Mouse (Mus musculus) liver, embryonic 12.5 days (tissue): ENCODE measurements at regions not wholly inside any gene's neighbourhood (a gene's known extent, or its start where the extent isn't known, plus 50 kb on each side); places are given as distances from the start of the nearest gene placed in this dataset.
A peak's percentile ranks its signal among the peaks of the same experiment; 100 is the strongest.

Experiments
- ATAC-seq: fragments of 200-750 bp; cut with Nextera tagmentation; 2 replicates; pipeline ENCODE4 v1.8.0; 2017; ENCODE audit warnings: moderate number of reproducible peaks, mild to moderate bottlenecking, moderate library complexity
- H3K27ac ChIP-seq: fragments of 300-500 bp; sonication (generic); 2 replicates; pipeline ENCODE4 v1.5.1; 2016; ENCODE audit warnings: mild to moderate bottlenecking
- H3K27me3 ChIP-seq: fragments of 300-500 bp; sonication (generic); replicated peaks from 2 replicates; pipeline ENCODE4 v1.6.1; 2016; ENCODE audit warnings: mild to moderate bottlenecking, moderate library complexity
- H3K36me3 ChIP-seq: fragments of 300-500 bp; sonication (generic); 2 replicates; pipeline ENCODE4 v1.6.1; 2016; ENCODE audit warnings: mild to moderate bottlenecking, moderate library complexity
- H3K4me1 ChIP-seq: fragments of 300-500 bp; sonication (generic); 2 replicates; pipeline ENCODE4 v1.6.1; 2016
- H3K4me2 ChIP-seq: fragments of 300-500 bp; sonication (generic); 2 replicates; pipeline ENCODE4 v1.6.1; 2016; ENCODE audit warnings: mild to moderate bottlenecking, moderate library complexity
- H3K4me3 ChIP-seq: fragments of 300-500 bp; sonication (generic); 2 replicates; pipeline ENCODE4 v1.5.1; 2016; ENCODE audit warnings: mild to moderate bottlenecking, moderate library complexity
- H3K9ac ChIP-seq: fragments of 300-500 bp; sonication (generic); 2 replicates; pipeline ENCODE4 v1.6.1; 2016; ENCODE audit warnings: mild to moderate bottlenecking, moderate library complexity
- H3K9me3 ChIP-seq: fragments of 300-500 bp; sonication (generic); replicated peaks from 2 replicates; pipeline ENCODE4 v1.6.1; 2016; ENCODE audit warnings: mild to moderate bottlenecking, moderate library complexity
- WGBS: fragments of 180-500 bp; shearing (Covaris S2); methylation state at CpG from one replicate; pipeline ENCODE4 v1.1.7; 2016; ENCODE audit not compliant: insufficient replicate concordance; 5-methylcytosine and 5-hydroxymethylcytosine counted together

- H3K4me3 ChIP-seq: no peak overlapping the region
- no peaks in the 10 kb centered on the region for H3K36me3 ChIP-seq
- no peaks in the 10 kb centered on the region for H3K9me3 ChIP-seq
- no peaks in the 10 kb centered on the region for H3K4me1 ChIP-seq
- H3K4me2 ChIP-seq: no peak overlapping the region
- H3K27ac ChIP-seq: no peak overlapping the region
- 55% methylated on average over 4 of the region's 4 CpGs for WGBS
- no peaks in the 10 kb centered on the region for H3K27me3 ChIP-seq
- H3K9ac ChIP-seq: no peak overlapping the region
- ATAC-seq: no peak
These were observed 189.2 kb upstream of the Ttc29 start for GRCm38 (mm10) chr8:78023936-78024335.

GRCm38 (mm10) chr8:78024964-78025363 lies 188.1 kb upstream of the Ttc29 start:
- 75% methylated on average over 5 of the region's 5 CpGs for WGBS
- no peak overlapping the region for H3K4me2 ChIP-seq
- no peak overlapping the region for H3K9ac ChIP-seq
- no peak overlapping the region for H3K4me3 ChIP-seq
- no peak overlapping the region for H3K27ac ChIP-seq
- no peak for ATAC-seq
- no peaks in the 10 kb centered on the region for H3K4me1 ChIP-seq
- H3K9me3 ChIP-seq: no peaks in the 10 kb centered on the region
- H3K36me3 ChIP-seq: no peaks in the 10 kb centered on the region
- H3K27me3 ChIP-seq: no peaks in the 10 kb centered on the region

GRCm38 (mm10) chr8:78027371-78027770 lies 185.7 kb upstream of the Ttc29 start:
- ATAC-seq: no peak
- Histone ChIP-seq H3K4me2 (no peak overlapping the region), H3K4me3 (no peak overlapping the region), H3K9me3 (no peaks in the 10 kb centered on the region), H3K4me1 (no peaks in the 10 kb centered on the region), H3K36me3 (no peaks in the 10 kb centered on the region), H3K27me3 (no peaks in the 10 kb centered on the region), H3K27ac (no peak overlapping the region), H3K9ac (no peak overlapping the region)
- 51% methylated on average over 2 of the region's 2 CpGs for WGBS

- WGBS: 58% methylated on average over 1 of the region's 1 CpGs
- Histone ChIP-seq H3K4me3 (no peak overlapping the region), H3K9me3 (no peaks in the 10 kb centered on the region), H3K4me1 (no peaks in the 10 kb centered on the region), H3K27me3 (no peaks in the 10 kb centered on the region), H3K9ac (no peak overlapping the region), H3K36me3 (no peaks in the 10 kb centered on the region), H3K27ac (no peak overlapping the region), H3K4me2 (no peak overlapping the region)
- no peak for ATAC-seq
These were observed 184.2 kb upstream of the Ttc29 start for GRCm38 (mm10) chr8:78028928-78029327.

GRCm38 (mm10) chr8:78031811-78032210 lies 181.3 kb upstream of the Ttc29 start:
- H3K27ac ChIP-seq: no peak overlapping the region
- no peak for ATAC-seq
- no peaks in the 10 kb centered on the region for H3K4me1 ChIP-seq
- WGBS: 76% methylated on average over 4 of the region's 4 CpGs
- no peaks in the 10 kb centered on the region for H3K27me3 ChIP-seq
- no peak overlapping the region for H3K4me2 ChIP-seq
- no peak overlapping the region for H3K4me3 ChIP-seq
- H3K9me3 ChIP-seq: no peaks in the 10 kb centered on the region
- no peaks in the 10 kb centered on the region for H3K36me3 ChIP-seq
- H3K9ac ChIP-seq: no peak overlapping the region

GRCm38 (mm10) chr8:78034687-78035086 lies 178.4 kb upstream of the Ttc29 start:
- no peak overlapping the region for H3K4me3 ChIP-seq
- H3K9ac ChIP-seq: no peak overlapping the region
- no peaks in the 10 kb centered on the region for H3K36me3 ChIP-seq
- WGBS: 63% methylated on average over 4 of the region's 4 CpGs
- no peak for ATAC-seq
- H3K9me3 ChIP-seq: no peaks in the 10 kb centered on the region
- no peaks in the 10 kb centered on the region for H3K4me1 ChIP-seq
- H3K4me2 ChIP-seq: no peak overlapping the region
- no peaks in the 10 kb centered on the region for H3K27me3 ChIP-seq
- H3K27ac ChIP-seq: no peak overlapping the region

GRCm38 (mm10) chr8:78037218-78037617 lies 175.9 kb upstream of the Ttc29 start:
- Histone ChIP-seq H3K27ac (no peak overlapping the region), H3K4me3 (no peak overlapping the region), H3K9ac (no peak overlapping the region), H3K27me3 (no peaks in the 10 kb centered on the region), H3K4me2 (no peak overlapping the region), H3K36me3 (no peaks in the 10 kb centered on the region), H3K9me3 (no peaks in the 10 kb centered on the region), H3K4me1 (no peaks in the 10 kb centered on the region)
- no peak for ATAC-seq
- 44% methylated on average over 1 of the region's 1 CpGs for WGBS

GRCm38 (mm10) chr8:78046691-78047090 lies 166.4 kb upstream of the Ttc29 start:
- H3K27ac ChIP-seq: no peak overlapping the region
- no peaks in the 10 kb centered on the region for H3K4me1 ChIP-seq
- H3K36me3 ChIP-seq: no peaks in the 10 kb centered on the region
- H3K9ac ChIP-seq: no peak overlapping the region
- no peak overlapping the region for H3K4me3 ChIP-seq
- H3K27me3 ChIP-seq: no peaks in the 10 kb centered on the region
- no peak overlapping the region for H3K4me2 ChIP-seq
- no peak for ATAC-seq
- no peaks in the 10 kb centered on the region for H3K9me3 ChIP-seq
- WGBS: 61% methylated on average over 3 of the region's 3 CpGs

GRCm38 (mm10) chr8:78050768-78051167 lies 162.3 kb upstream of the Ttc29 start:
- no peaks in the 10 kb centered on the region for H3K4me1 ChIP-seq
- no peaks in the 10 kb centered on the region for H3K9me3 ChIP-seq
- 58% methylated on average over 3 of the region's 3 CpGs for WGBS
- H3K4me3 ChIP-seq: no peak overlapping the region
- no peak overlapping the region for H3K4me2 ChIP-seq
- no peaks in the 10 kb centered on the region for H3K27me3 ChIP-seq
- H3K27ac ChIP-seq: no peak overlapping the region
- no peak overlapping the region for H3K9ac ChIP-seq
- no peaks in the 10 kb centered on the region for H3K36me3 ChIP-seq
- ATAC-seq: no peak

GRCm38 (mm10) chr8:78054435-78054834 lies 158.7 kb upstream of the Ttc29 start:
- H3K4me2 ChIP-seq: peak overlapping the region; percentile 18; the same call in 1 of the 2 replicates
- H3K27me3 ChIP-seq: no peaks in the 10 kb centered on the region
- H3K9me3 ChIP-seq: no peaks in the 10 kb centered on the region
- ATAC-seq: no peak
- H3K27ac ChIP-seq: no peak overlapping the region
- no peaks in the 10 kb centered on the region for H3K36me3 ChIP-seq
- 8% methylated on average over 5 of the region's 5 CpGs for whole genome bisulfite sequencing
- no peaks in the 10 kb centered on the region for H3K4me1 ChIP-seq
- no peak overlapping the region for H3K4me3 ChIP-seq
- H3K9ac ChIP-seq: no peak overlapping the region

- ATAC-seq: no peak
- Histone ChIP-seq H3K27me3 (no peaks in the 10 kb centered on the region), H3K36me3 (no peaks in the 10 kb centered on the region), H3K4me3 (no peak overlapping the region), H3K4me2 (no peak overlapping the region), H3K9ac (no peak overlapping the region), H3K27ac (no peak overlapping the region), H3K4me1 (no peaks in the 10 kb centered on the region), H3K9me3 (no peaks in the 10 kb centered on the region)
- WGBS: 32% methylated on average over 8 of the region's 8 CpGs
These were observed 158.2 kb upstream of the Ttc29 start for GRCm38 (mm10) chr8:78054920-78055319.

- H3K9ac ChIP-seq: no peak overlapping the region
- no peaks in the 10 kb centered on the region for H3K27me3 ChIP-seq
- H3K27ac ChIP-seq: no peak overlapping the region
- no peak for ATAC-seq
- H3K36me3 ChIP-seq: no peaks in the 10 kb centered on the region
- H3K9me3 ChIP-seq: no peaks in the 10 kb centered on the region
- H3K4me2 ChIP-seq: no peak overlapping the region
- H3K4me1 ChIP-seq: no peaks in the 10 kb centered on the region
- no peak overlapping the region for H3K4me3 ChIP-seq
- WGBS: 66% methylated on average over 3 of the region's 3 CpGs
These were observed 157.6 kb upstream of the Ttc29 start for GRCm38 (mm10) chr8:78055531-78055930.

- no peak for ATAC-seq
- 69% methylated on average over 4 of the region's 4 CpGs for WGBS
These were observed 155.7 kb upstream of the Ttc29 start for GRCm38 (mm10) chr8:78057357-78057756.

More at GRCm38 (mm10) chr8:78057357-78057756, 155.7 kb upstream of the Ttc29 start:
- Histone ChIP-seq H3K9me3 (no peaks in the 10 kb centered on the region), H3K4me3 (no peak overlapping the region), H3K4me1 (no peaks in the 10 kb centered on the region), H3K36me3 (no peaks in the 10 kb centered on the region), H3K9ac (no peak overlapping the region), H3K27me3 (0 out of 2 replicates have a peak, but pooled peaks cover under 1% of the 10 kb centered on the region), H3K27ac (no peak overlapping the region), H3K4me2 (no peak overlapping the region)
